Mouse (Mus musculus) megakaryocyte, embryonic 14.5 days (primary cell): ENCODE data around the gene Fam189a1. TPM values are rescaled to one million over a fixed set of nuclear protein-coding genes. Genes with fewer than 3 reads are reported as not detected.

ENCODE experiments used
- H3K27me3 ChIP-seq: replicated peaks from 2 replicates; pipeline ENCODE3; 2012; ENCODE audit warnings: inconsistent platforms
- H3K36me3 ChIP-seq: replicated peaks from 2 replicates; pipeline ENCODE3; 2012; ENCODE audit warnings: low read length, inconsistent platforms, mixed read lengths
- H3K4me1 ChIP-seq: 2 replicates; pipeline ENCODE4 v1.6.1; 2012; ENCODE audit warnings: inconsistent platforms
- H3K4me3 ChIP-seq: replicated peaks from 2 replicates; pipeline ENCODE3; 2012; ENCODE audit warnings: moderate library complexity, mild to moderate bottlenecking, inconsistent platforms
- H3K9me3 ChIP-seq: 2 replicates; pipeline ENCODE4 v1.6.1; 2012; ENCODE audit warnings: inconsistent platforms
- FLI1 ChIP-seq: IDR thresholded peaks from 2 replicates; pipeline ENCODE4 v1.6.1; 2012; ENCODE audit warnings: low read length, inconsistent platforms, mixed read lengths
- GATA1 ChIP-seq: IDR thresholded peaks from 3 replicates; pipeline ENCODE4 v1.6.1; 2012; ENCODE audit warnings: mixed read lengths, low read length, inconsistent platforms, borderline replicate concordance
- polyA plus RNA-seq: library from polyadenylated mRNA; stranded (reverse); fragments of >175 nt; gene quantifications from 2 replicates; pipeline ENCODE4 v1.2.3, GENCODE M21; 2012; ENCODE audit warnings: low replicate concordance; ENCODE audit not compliant: insufficient read depth

Fam189a1 gene
- polyA plus RNA-seq, 1 experiment, result not detected

- no peak overlapping the region for H3K4me3 ChIP-seq
- TF ChIP-seq GATA1, result no peak
- TF ChIP-seq FLI1, result no peak
- H3K9me3 ChIP-seq, result peaks cover 10% of the 10 kb centered on the region; the same call in 1 of the 2 replicates
- no peaks in the 10 kb centered on the region for H3K4me1 ChIP-seq
- no peaks in the 10 kb centered on the region for H3K27me3 ChIP-seq
- no peaks in the 10 kb centered on the region for H3K36me3 ChIP-seq
Measured at GRCm38 (mm10) chr7:65049236-65049954, 107.0 kb downstream of the Fam189a1 start.

- Histone ChIP-seq H3K4me1 (no peaks in the 10 kb centered on the region), H3K9me3 (peaks cover 18% of the 10 kb centered on the region; the same call in 1 of the 2 replicates), H3K36me3 (no peaks in the 10 kb centered on the region), H3K4me3 (no peak overlapping the region), H3K27me3 (no peaks in the 10 kb centered on the region)
- TF ChIP-seq FLI1, result no peak
- TF ChIP-seq GATA1, result no peak
Measured at GRCm38 (mm10) chr7:65047700-65048099, 108.7 kb downstream of the Fam189a1 start.

- Histone ChIP-seq H3K27me3 (no peaks in the 10 kb centered on the region), H3K4me1 (no peaks in the 10 kb centered on the region), H3K36me3 (no peaks in the 10 kb centered on the region), H3K4me3 (no peak overlapping the region), H3K9me3 (peaks cover 24% of the 10 kb centered on the region)
- TF ChIP-seq GATA1, result no peak
- TF ChIP-seq FLI1, result no peak
Measured at GRCm38 (mm10) chr7:65046690-65047089, 109.7 kb downstream of the Fam189a1 start.

GRCm38 (mm10) chr7:65044280-65044679, 112.1 kb downstream of the Fam189a1 start:
- Histone ChIP-seq H3K4me3 (no peak overlapping the region), H3K27me3 (no peaks in the 10 kb centered on the region), H3K4me1 (no peaks in the 10 kb centered on the region), H3K36me3 (no peaks in the 10 kb centered on the region), H3K9me3 (peaks cover 28% of the 10 kb centered on the region)
- TF ChIP-seq FLI1 (no peak), GATA1 (no peak)

GRCm38 (mm10) chr7:65041106-65041505, 115.3 kb downstream of the Fam189a1 start:
- Histone ChIP-seq H3K4me1 (no peaks in the 10 kb centered on the region), H3K4me3 (no peak overlapping the region), H3K27me3 (no peaks in the 10 kb centered on the region), H3K36me3 (no peaks in the 10 kb centered on the region), H3K9me3 (peaks cover 44% of the 10 kb centered on the region)
- no peak for TF ChIP-seq GATA1
- TF ChIP-seq FLI1, result no peak

- no peaks in the 10 kb centered on the region for H3K4me1 ChIP-seq
- H3K27me3 ChIP-seq, result no peaks in the 10 kb centered on the region
- H3K9me3 ChIP-seq, result peaks cover 9% of the 10 kb centered on the region; the same call in 1 of the 2 replicates
- H3K36me3 ChIP-seq, result no peaks in the 10 kb centered on the region
- no peak overlapping the region for H3K4me3 ChIP-seq
- TF ChIP-seq GATA1 (no peak), FLI1 (no peak)
Measured at GRCm38 (mm10) chr7:65031741-65032140, 124.6 kb downstream of the Fam189a1 start.

- Histone ChIP-seq H3K36me3 (no peaks in the 10 kb centered on the region), H3K4me3 (no peak overlapping the region), H3K4me1 (no peaks in the 10 kb centered on the region), H3K9me3 (peaks cover 13% of the 10 kb centered on the region), H3K27me3 (no peaks in the 10 kb centered on the region)
- TF ChIP-seq FLI1 (no peak), GATA1 (no peak)
Measured at GRCm38 (mm10) chr7:65031195-65031594, 125.2 kb downstream of the Fam189a1 start.

GRCm38 (mm10) chr7:65029985-65030384, 126.4 kb downstream of the Fam189a1 start:
- peaks cover 22% of the 10 kb centered on the region for H3K9me3 ChIP-seq
- TF ChIP-seq FLI1 (no peak), GATA1 (no peak)
- no peaks in the 10 kb centered on the region for H3K36me3 ChIP-seq
- H3K27me3 ChIP-seq, result no peaks in the 10 kb centered on the region
- H3K4me3 ChIP-seq, result no peak overlapping the region
- H3K4me1 ChIP-seq, result no peaks in the 10 kb centered on the region

GRCm38 (mm10) chr7:65021298-65021697, 135.1 kb downstream of the Fam189a1 start:
- Histone ChIP-seq H3K9me3 (peaks cover 13% of the 10 kb centered on the region), H3K27me3 (no peaks in the 10 kb centered on the region), H3K4me1 (no peaks in the 10 kb centered on the region), H3K36me3 (no peaks in the 10 kb centered on the region), H3K4me3 (no peak overlapping the region)
- no peak for TF ChIP-seq FLI1

GRCm38 (mm10) chr7:65018036-65018679, 138.2 kb downstream of the Fam189a1 start:
- Histone ChIP-seq H3K36me3 (no peaks in the 10 kb centered on the region), H3K9me3 (peaks cover 7% of the 10 kb centered on the region; the same call in 1 of the 2 replicates), H3K4me3 (no peak overlapping the region), H3K4me1 (no peaks in the 10 kb centered on the region), H3K27me3 (no peaks in the 10 kb centered on the region)
- TF ChIP-seq GATA1, result no peak
- TF ChIP-seq FLI1, result no peak
